Mouse (Mus musculus) heart, postnatal 25 days (tissue): ENCODE data around the gene Gm20517. TPM values are rescaled to one million over a fixed set of nuclear protein-coding genes. Genes with fewer than 3 reads are reported as not detected.
"Not testable (repeated sequence)": the region's sequence is repeated elsewhere in the genome, so short reads cannot be mapped to it uniquely, and the experiment has no call there.

Experiments used
- DNase-seq: peaks from one replicate; pipeline ENCODE4 v3.0.0; 2022; ENCODE audit warnings: low spot score
- intact Hi-C: fragments of 180-260 bp; cut with DNase I; formaldehyde crosslinking; loops from one replicate; pipeline ENCODE4 v1.15.1; 2025
- total RNA-seq, 2 experiments: library from RNA; stranded (reverse); gene quantifications; 2 replicates each; pipeline ENCODE4 v1.2.3; 2021

Gene Gm20517
- total RNA-seq, 2 experiments from 2014 or later = 2.3 to 2.5 TPM

DNA sequence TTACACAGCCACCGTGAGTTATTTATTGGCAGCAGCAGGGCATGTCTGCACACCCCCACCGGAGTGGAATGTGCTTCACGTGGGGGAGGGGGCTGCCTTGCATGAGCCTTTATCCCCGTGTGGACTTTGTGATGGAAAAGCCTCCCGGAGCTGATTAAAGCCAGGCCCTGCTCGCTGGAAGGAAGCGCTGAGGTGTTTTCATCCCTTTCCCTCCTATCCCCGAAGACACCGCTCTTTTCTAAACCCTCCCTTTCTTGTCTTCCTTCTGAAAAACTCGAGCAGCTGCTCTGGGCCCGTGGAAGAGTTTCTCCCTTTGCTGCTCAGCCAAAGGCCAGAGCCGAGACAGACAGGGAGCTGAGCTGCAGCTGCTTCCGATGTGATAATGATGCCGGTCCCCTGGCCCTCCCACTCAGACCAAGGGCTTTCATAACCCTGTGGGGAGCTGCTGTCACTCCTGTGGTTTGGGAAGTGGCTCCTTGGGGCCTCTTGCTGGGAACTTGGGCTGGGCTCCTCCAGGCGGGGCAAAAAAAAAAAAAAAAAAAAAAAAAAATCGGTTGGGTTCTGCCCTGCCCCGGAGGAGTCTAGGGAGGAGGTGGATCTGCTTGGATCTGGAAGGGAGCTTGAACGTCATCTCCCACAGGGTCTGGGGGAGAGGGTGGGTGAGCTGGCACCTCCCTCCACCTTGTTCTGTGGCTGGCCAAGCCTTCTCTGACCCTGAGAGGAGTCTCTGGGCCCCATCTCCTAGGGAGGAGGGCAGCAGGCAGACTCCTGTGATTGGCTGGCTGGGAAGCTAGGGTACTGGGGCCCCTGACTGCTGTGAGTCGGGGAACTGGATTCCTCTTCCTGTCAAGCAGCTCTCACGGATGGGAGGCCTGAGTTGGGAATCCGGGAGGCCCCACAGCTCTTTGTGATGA, 15.9 kb upstream of the Gm20517 start:
- DNase-seq = peak; percentile 66
- intact Hi-C loops = loop anchor here (2.0 kb wide), 1 partner anchor 83 kb away; no protein-coding TSS in a partner anchor

DNA sequence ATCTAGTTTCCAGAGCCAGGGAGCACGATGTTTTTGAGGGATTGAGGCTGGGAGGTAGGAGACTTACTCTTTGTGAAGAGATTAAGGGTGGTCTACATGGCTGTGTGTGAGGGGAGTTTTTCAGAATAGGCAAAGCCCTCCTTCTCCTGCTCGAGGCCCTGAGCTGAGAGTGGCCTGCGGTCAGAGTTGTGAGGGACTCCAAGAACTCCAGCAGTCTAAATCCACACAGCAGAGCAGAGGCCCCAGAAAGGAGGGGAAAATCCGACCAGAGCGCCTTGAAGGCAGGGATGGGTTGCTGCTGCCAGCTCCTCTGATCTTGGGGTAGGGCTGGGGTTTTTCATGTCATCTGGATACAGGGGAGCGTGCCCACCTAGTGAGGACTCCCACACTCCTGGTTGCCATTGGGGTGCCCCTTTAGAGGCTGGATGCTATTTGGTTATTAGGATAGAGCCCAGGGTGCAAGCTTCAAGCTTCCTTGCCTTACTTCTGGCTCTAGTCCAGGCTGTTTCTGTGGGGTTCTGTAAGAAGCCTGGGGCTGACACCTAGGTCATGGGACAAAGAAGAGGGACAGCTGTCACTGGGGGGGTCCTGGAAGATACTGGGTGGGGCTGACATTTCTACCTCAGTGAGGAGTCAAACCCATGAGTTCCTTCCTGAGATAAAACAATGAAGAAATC, 15.1 kb upstream of the Gm20517 start:
- intact Hi-C loops = no loop called here
- DNase-seq = no peak

DNA sequence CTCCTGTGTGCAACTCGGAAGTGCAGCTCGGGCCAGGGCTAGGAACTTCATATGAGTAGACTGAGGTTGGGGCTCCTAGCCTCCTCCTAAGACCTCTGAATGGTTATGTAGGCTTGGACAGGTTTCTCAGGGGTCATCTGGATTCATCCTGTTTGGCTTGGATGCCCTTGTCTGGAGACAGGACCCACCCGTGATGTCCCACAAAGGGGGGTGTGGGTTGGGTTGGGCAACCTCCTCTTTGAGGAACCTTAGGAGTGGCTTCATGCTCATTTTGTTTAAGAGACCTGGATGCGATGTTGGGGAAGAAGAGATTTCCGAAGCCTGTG, 14.6 kb upstream of the Gm20517 start:
- no peak for DNase-seq
- intact Hi-C loops = no loop called here

DNA sequence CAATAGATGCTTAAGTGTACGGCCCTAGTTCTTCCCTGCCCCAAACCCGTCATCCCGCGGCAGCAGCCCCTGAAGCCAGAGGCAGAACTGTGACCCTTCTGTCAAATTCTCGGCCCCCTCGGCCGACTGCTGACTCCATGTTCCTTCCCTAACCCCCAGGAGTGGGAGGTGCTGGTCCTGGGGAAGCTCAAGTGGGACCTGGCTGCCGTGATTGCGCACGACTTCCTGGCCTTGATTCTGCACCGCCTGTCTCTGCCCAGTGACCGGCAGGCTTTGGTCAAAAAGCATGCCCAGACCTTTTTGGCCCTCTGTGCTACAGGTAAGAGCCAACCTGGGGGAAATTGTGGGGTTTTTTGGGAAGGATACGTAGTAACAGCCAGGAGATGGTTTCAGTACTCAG, 14.1 kb upstream of the Gm20517 start:
- intact Hi-C loops = no loop called here
- no peak for DNase-seq

DNA sequence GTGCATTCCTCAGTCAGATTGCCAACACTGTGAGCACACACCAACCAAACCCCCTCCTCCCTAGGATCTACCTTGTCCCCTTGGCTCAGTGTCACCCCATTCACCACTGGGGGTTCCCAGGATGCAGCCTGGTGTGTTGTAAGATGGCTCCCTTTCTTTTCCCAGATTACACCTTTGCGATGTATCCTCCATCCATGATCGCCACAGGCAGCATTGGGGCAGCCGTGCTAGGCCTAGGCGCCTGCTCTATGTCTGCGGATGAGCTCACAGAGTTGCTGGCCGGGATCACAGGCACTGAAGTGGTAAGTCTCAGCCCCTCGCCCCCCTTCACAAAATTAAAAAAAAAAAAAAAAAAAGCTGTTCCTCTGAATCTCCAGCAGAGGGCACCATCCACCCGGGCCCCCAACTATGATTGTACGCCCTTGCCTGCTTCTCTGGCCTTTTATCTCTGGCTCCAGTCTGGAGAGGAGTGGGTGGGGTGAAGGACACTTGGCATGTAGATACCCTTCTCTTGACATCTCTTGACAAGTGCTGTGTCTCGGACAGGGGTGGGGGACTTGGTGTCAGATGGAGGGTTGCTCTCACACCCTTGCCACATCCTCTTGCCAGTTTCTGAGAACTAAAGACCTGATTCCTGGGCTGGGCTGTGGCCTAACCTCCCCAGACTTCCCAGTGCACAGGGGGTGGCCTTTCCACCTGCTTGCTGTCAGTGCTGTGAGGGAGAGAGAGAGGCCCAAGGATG, 13.4 kb upstream of the Gm20517 start:
- intact Hi-C loops = no loop called here
- no peak for DNase-seq

DNA sequence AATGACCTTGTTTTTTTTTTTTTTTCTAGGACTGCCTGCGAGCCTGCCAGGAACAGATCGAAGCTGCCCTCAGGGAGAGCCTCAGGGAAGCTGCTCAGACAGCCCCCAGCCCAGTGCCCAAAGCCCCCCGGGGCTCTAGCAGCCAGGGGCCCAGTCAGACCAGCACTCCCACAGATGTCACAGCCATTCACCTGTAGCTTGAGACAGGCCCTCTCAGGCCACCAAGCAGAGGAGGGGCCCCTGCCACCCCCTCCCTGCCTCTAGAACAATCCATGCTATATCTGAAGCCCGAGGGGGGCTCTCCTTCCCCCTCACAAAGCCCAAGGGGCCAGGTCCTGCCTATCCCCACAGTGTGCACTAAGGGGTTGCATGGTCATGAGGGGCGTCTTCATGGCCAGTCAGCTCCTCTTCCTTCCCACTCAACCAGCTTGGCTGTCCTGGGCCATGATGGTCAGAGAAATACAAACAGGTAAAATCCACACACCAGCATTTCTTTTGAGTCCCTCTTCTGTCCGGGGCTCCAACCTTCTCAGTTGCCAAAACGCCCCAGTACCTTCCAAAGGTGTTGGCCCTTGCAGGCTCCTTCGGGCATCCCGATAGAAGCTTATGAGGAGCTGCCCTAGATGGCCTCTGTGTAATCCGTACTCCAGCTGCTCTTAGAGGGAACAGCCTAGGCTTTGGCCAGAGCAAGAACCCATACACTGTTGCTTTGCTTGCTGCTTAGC, 12.6 kb upstream of the Gm20517 start:
- DNase-seq, intact Hi-C loops: not testable (repeated sequence)

DNA sequence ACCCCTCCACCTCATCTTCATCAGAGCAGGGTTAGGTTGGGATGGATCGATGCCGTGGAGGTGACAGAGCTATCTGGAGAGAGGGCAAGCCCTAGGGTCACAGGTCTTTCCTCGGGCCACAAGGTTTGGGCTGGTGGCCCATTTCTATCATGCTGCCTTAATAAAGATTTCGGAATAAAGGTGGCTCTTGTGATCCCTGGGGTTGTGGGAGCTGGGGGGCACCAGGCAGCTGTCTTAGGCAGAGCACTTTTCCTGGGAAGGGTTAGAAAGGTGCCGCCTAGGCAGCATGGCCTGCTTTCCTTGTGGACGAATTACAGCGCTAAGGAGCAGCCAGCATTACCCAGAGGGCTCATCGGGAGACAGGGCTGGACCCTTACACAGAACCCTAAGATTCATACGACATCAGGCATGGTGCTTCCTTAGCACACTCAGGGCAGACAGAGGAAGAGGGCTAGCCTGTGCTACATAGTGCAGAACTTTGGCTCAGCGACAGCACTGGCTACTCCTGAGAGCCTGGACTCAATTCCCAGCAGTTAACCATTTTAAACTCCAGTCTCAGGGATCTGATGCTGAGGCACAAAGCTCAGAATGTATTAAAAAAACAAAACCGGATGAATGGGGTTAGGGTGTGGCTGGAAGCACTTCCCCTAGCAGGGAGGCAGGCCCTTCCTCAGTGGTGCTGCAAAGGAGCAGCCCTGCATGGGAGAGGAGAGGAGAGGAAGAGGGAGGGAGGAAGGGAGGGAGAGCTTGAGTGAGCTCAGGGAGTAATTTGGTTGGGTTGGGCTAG, 11.7 kb upstream of the Gm20517 start:
- DNase-seq = no peak
- intact Hi-C loops = no loop called here

DNA sequence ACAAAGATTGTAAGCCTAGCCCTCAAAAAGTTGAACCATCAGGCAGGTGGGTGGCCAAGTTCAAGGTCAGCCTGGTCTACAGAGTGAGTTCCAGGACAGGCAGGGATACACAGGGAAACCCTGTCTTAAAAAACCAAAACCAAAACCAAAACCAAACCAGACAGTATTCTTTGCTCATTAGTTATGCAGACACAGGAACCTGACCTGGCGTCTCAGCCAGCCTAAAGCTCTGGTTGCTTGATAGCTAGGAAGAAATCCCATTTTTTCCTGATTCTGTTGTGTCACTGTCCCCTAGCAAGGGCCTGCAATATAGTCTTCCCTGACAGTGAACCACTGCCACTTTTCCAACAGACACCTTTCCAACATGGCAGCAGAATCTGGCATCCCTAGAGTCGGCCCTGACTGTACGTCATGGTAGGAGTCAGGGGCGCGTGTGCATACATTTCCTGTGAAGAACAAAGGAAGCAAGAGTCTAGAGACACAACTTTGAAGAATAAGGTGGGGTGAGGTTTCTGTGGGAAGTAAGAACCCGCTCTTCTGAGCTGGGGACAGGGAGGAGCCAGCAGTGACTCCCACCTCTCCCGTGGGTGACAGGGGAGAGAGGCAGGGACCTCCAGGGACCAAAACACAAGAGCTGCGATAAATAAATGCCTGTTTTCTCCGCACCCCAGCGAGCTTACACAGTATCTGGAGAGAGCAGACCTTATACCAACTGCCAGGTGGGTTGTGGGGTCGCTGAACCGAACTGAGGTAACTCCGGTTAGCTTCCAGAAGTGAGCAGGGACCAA, 10.6 kb upstream of the Gm20517 start:
- no peak for DNase-seq
- intact Hi-C loops = no loop called here

DNA sequence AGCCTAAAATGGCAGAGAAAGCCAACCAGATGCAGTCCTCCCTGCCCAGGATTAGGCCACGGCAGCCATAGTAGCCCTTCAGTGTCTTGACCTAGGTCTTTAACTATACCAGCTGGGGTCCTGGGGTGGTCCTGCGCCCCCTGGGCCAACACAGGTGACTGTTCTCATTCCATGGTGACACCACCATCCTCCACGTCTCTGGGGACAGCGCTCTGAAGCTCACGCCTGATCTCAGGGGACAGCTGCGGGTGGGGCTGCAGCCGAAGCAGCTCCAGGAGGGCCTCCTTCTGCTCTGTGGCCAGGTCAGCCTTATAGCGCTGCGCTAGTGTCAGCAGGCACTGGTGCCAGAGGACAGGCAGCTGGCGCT, 10.0 kb upstream of the Gm20517 start:
- no peak for DNase-seq
- intact Hi-C loops = no loop called here

DNA sequence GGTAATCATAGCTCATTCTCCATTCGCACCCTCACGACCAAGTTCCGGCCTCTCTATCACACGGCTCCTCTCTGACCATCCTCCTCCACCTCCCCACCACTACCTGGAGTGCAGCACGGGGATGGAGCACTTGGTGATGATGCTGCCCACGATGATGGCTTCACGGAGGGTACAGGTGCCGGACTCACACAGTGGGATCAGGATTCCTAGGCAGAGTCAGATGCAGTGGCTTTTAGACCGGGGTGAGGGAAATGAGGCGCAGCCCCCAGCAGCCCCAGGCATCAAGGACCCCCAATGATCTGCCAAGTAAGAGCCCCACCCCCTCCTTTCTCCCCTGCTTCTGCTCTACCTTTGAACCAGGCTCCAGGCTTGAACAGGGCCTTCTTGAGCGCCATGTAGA, 9.1 kb upstream of the Gm20517 start:
- intact Hi-C loops = no loop called here
- no peak for DNase-seq

DNA sequence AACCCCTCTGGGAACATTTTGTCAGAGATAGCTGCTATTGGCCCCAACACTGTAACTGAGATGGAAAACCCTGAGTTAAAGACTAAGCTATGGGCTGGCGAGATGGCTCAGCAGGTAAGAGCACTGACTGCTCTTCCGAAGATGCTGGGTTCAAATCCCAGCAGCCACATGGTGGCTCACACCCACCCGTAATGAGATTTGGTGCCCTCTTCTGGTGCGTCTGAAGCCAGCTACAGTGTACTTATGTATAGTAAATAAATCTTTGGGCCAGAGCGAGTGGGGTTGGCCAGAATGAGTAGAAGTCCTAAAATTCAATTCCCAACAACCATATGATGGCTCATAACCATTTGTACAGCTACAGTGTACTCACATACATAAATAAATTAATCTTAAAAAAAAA, 5.2 kb upstream of the Gm20517 start:
- intact Hi-C loops = no loop called here
- DNase-seq = no peak

DNA sequence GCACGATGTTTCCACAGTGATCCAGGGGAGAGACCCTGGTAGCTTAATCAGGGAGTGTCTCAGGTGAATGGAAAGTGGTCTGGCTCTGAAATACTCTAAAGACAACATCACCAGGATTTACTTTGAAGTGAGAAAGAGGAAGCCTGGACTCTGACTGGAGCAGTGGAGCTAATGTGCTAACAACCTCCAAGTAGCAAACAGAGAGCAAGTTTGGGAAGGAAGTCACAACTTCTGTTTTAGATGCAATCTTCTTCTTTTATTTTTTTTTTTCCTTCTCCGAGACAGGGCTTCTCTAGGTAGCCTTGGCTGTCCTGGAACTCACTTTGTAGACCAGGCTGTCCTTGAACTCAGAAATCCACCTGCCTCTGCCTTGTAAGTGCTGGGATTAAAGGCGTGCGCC, 2.2 kb upstream of the Gm20517 start:
- DNase-seq = no peak
- intact Hi-C loops = no loop called here

DNA sequence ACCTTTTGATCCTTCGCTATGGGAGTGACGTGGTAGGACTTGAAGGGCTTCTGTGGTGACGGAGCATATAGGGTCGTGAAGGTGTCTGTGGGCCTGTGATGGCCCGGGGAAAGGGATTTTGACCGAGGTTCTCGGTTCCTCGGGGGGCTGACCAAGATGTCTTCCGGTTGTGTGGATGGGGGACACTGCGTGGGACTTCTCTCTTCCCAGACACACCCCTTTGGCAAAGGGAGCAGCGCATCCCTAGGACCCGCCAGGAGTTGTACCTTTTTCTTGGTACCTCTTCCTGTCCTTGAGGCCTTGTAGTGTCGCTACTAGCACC, 233 bp downstream of the Gm20517 start:
- no peak for DNase-seq
- intact Hi-C loops = loop anchor here (5.0 to 10.0 kb wide), 2 partner anchors 66 to 247 kb away; partner anchors contain the start of gene Mrps10

DNA sequence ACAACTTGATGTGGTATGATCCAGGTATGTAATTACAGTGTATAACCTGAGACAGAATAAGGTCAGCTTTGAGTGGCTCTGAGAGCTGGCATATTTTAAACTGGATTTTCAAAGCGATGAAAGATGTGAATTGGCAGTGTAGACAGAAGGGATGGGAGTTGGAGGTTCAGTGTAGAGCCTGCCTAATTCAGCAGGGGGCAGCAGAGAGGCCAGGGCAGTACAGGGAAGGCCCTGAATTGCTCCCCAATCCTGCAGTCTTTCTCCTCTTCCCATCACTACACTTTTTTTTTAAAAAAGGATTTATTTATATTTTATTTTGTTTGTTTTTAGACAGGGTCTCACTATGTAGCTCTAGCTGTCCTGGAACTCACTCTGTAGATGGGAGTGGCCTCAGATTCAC, 2.6 kb downstream of the Gm20517 start:
- no peak for DNase-seq
- intact Hi-C loops = loop anchor here (5.0 to 10.0 kb wide), 2 partner anchors 63 to 249 kb away; partner anchors contain the start of gene Mrps10

DNA sequence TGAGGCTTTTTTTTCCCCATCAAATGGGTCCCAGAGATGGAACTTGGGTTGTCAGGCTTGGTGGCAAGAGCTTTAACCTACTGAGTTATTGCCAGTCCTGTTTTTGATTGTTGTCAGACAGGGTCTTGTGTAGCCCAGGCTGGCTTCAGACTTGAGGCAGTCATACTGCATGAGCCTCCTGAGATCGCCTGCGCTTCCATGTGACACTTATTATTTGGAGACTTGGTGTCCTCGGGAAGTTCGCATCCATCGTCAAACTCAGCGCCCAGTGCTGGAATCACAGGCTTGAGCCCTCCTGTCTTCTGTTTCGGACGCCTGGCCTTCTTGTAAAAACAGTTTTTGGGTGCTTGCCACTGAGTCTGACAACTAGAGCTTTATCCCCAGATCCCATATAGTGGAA, 4.7 kb downstream of the Gm20517 start:
- intact Hi-C loops = loop anchor here (10.0 kb wide), 1 partner anchor 251 kb away; the partner anchor contains the start of gene Mrps10
- DNase-seq = no peak

DNA sequence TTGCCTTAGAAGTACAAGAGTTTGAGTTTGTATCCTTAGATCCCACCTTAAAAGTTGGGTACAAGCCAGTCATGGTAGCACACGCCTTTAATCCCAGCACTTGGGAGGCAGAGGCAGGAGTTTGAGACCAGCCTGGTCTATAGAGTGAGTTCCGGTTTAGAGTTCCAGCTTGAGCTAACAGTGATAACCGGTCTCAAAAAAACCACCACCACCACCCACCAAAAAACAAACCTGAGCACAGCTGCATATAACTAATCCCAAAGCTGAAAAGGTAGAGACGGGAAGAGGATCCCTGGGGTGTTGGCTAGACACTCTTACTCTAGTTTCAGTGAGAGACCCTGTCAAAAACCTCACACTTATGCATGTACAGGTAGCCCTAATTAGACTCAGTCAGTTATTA, 5.3 kb downstream of the Gm20517 start:
- DNase-seq = no peak
- intact Hi-C loops = loop anchor here (10.0 kb wide), 1 partner anchor 252 kb away; the partner anchor contains the start of gene Mrps10

DNA sequence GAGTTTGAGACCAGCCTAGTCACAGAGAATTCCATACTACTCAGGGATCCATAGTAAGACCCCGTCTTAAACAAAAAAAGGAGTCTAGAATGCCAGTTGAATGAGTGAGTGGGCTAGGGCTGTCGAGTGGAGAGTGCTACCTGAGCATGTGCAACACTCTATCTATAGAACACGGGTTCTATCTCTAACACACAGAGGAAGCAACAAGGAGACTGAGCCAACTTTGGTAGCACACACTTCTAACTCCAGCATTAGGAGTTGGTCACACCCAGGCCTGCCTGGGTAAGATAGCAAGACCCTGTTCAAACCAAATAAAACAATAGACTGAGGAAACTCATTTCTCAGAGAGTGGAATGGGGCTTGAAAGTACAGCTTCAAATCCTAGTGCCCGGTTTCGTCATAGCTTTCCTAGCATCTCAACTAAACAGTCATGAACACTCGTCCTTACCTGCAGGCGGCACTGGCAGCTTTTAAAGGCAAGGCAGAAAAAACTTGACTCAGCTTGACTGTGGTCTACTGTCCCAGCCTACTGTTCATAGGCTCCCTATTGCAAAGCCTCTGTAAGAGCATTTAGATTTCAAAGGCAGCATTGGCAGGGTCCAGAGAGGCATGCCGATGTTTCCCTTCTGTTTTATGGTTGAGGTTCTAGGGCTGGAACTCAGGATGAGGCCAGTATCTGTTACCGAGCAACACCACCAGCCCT, 6.4 kb downstream of the Gm20517 start:
- intact Hi-C loops = loop anchor here (10.0 kb wide), 1 partner anchor 253 kb away; the partner anchor contains the start of gene Mrps10
- no peak for DNase-seq
